ENCODE assay signal across 15 mouse cellular contexts in the genomic region with DNA sequence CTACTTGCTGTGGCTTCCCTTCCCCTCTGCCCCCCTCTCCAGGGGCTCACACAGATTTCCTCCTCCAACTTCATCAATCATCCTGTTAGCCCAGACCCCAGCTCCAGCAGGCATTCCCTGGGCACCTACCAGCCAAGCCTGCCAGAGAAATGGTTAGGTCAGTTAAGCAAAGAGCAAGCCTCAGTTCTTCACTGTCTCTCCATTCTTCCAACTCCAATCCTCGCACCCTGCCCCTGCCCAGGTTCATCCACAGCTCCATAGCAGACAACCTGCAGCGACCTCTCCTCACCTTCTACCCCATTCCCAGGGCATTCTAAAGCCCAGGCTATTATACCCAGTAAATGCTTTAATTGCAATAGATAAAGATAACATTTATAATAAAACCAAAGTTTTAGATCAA.
"Had no signal": no experiment of that assay in that cellular context is flagged by ENCODE, and none has a peak within 500 bp of the region (broad histone marks: within the 10 kb centered on the region; RNA-seq: fewer than 3 reads in every experiment).

No protein-coding gene starts in this region.

- H3K9me3 ChIP-seq: neural tube, embryonic 15.5 days; stomach, embryonic 15.5 days had no signal

- H3K9ac ChIP-seq: neural tube, embryonic 15.5 days; stomach, embryonic 15.5 days had no signal

- H3K27ac ChIP-seq: neural tube, embryonic 15.5 days; stomach, embryonic 15.5 days; stomach, postnatal 0 days had no signal

- H3K36me3 ChIP-seq: neural tube, embryonic 15.5 days; stomach, embryonic 15.5 days had no signal

- H3K4me2 ChIP-seq: neural tube, embryonic 15.5 days; stomach, embryonic 15.5 days had no signal

- H3K4me1 ChIP-seq: stomach, embryonic 15.5 days had no signal

- H3K27me3 ChIP-seq: neural tube, embryonic 15.5 days; stomach, embryonic 15.5 days had no signal

- DNase-seq: retina, postnatal 1 day; right cerebral cortex, adult 18-20 months; right cerebral cortex, postnatal 14 days; right cerebral cortex, postnatal 25 days; right cerebral cortex, postnatal 4 days; spleen, adult 18-20 months; thymus, adult 18-20 months; thymus, adult 2 months; thymus, postnatal 14 days; thymus, postnatal 25 days; thymus, postnatal 36 days; thymus, postnatal 4 days had no signal

- H3K4me3 ChIP-seq: neural tube, embryonic 15.5 days; stomach, embryonic 15.5 days had no signal
